Mouse (Mus musculus): ENCODE measurements around the gene Nfyc.
A peak's percentile ranks its signal among the peaks of the same experiment; 100 is the strongest.

The Nfyc gene

DNA sequence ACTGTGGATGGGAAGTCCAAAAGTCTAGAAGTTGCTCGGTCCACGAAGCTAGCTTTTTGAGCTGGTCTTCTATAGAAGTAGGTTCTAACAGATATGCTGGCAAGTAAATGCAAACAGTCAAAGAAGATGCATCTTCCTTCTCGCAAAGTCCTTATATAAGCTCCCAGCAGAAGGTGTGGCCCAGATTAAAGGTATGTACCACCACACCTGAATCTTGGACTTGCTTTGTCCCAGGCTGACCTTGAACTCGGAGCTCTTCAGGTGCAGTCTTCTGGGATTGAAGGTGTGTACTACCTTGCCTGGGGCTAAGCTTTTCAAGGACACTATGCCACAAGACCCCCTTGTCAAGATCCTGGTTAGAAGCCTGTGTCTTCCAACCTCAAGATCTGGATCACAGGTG, at the start of gene Nfyc:
Gene Nfyc, minus strand, starts transcription at position 101 of the 400 bp plus-strand sequence.
- no peak for DNase-seq (ENCODE audit: low spot score in 2 of 2)

DNA sequence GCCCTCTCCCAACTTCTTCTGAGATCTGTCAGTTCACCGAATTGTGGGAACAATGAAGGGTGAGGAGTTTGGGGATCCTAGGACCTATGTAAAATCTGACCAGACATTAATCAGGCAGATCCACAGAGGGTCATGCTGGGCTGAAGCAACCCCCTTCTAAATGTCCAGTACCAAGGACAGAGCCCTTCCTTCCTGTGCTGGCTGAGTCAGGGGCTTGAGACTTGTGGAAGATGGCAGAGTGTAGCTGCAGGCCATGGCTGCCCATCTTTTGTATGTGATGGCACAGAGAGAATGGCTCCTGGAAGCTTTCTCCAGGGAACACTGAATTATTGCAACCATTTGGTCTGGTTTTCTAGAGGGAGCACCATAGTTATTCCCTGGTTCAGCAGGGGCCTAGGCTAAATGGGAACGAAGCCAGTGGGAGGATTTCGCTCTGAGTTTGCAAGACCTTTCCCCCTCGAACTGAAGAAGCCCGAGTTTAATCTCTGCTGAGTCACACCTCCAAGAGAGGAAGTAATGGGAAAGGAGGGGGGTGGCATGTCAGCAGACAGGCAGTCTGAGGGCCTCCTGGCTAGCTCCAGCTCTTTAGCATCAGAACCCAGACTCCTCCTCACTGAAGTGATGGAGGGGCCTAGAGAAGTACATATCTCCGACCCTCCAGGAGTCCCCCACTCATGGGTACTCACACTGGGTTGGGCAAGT, 49.5 kb upstream of the Nfyc start:
- DNase-seq (ENCODE audit: low spot score in 2 of 2): no peak

DNA sequence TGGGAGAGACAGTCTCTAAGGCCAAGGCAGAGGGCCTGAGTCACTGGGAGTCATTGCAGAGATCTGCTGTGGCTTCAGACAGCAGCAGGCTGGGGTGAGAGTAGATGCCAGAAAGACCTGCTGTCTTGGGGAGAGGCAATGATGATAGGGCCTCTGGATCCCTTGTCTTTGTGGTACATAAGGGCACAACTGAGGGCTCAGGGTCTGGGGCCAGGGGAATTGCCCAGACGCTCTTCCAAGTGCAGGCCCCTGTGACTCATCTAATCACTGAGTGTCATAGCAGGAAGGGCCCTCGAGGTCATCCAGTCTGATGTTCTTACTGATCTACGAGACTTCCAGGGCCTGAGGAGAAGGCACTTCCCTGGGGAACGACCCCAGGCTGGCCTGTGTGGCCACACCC, 48.0 kb upstream of the Nfyc start:
- DNase-seq (ENCODE audit: low spot score in 2 of 2): no peak

DNA sequence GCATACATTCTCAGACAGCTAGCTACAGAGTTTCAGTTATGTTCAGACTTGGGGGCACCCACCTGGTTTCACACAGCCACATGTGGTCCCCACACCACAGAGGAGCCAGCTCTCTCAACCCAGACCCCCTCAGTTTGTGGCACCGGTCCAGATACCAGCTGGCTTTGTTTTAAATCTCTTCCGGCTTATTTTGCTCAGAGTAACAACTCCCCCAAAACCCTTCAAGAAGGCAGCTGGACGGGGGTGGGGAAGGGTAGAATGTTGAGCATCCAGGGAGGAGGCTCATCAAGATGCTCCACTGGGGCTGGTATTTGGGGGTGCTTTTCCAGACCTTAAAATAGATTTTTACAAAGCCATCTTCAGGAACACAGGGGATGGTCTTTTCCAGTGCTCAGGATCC, 47.4 kb upstream of the Nfyc start:
- DNase-seq (ENCODE audit: low spot score in 2 of 2): peak in 1 of 2 experiments; percentile 64

DNA sequence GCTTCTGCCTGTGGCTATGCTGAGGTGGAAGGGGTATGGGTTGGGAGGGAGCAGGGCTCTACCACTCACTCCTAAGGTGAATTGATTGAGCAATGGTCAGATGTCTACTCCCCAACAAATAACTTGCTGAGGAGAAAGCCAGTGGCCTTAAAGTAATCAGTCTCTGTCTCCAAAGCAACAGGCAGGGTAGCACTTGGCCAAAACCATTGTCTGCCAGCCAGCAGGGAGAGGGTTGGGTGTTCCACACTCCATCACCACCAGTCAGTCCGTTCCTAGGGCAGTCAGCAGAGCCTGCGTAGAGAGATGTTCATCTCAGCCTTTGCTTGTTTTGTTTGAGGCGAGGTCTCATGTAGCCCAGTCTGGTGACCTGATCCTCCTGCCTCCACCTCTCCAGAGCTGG, 44.6 kb upstream of the Nfyc start:
- no peak for DNase-seq (ENCODE audit: low spot score in 2 of 2)

DNA sequence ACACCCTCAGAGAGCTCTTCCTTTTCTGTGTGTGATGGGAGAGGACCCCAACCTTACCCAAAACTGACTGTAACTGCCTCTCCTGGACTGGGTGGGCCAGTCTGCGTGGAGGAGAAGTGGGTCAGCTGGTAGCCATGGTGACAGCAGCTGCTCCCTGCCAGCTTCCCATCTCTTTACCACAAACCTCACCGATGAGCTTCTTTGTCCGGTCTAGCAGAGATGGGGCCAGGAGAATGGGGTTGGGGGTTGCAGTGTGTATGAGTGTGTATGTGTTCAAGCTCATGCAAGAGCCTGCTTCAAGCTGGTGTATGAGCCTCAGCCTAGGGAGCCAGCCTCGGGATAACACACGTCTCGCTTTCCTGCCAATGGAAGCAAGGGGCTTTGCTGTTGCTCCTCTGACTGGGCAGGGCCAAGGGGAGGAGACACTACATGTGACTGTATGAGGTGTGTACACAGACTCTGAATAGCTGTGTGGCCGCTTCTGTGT, 38.9 kb upstream of the Nfyc start:
- DNase-seq (ENCODE audit: low spot score in 2 of 2): no peak

DNA sequence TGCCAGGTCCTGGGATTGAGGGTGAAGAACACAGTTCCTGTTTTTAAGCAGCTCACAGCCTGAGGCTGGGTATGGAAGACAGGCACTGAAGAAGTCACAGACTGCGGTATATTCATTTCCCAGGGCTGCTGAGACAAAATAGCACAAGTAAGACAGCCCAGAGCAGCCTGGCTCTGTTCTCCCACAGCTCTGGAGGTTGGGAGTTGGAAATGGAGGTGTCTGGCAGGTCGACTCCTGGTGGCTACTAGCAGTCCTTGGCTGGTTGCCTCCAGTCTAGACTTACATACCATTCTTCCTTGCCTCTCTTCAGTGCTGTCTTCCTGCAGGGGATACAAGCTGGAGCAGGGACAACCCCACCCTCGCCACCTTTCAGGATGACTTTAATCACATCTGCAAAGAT, 37.6 kb upstream of the Nfyc start:
- DNase-seq (ENCODE audit: low spot score in 2 of 2): no peak

DNA sequence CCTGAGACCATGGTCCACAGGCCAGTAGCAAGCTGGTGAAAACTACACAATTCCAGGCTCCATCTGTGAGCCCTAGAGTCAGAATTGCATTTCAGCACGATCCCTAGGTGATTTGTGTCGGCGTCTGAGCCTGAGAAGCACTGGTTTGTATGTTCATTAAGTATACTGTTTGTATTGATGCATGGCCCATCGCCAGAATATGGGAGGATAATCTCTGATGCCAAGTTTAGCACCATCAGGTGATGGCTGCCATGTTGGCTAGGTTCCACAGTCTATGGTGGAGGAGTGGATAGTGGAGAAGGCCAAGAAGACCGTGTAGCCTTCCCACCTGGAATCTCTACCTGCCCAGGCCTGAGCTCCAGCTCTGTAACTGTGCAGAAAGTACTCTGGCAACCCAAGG, 36.9 kb upstream of the Nfyc start:
- no peak for DNase-seq (ENCODE audit: low spot score in 2 of 2)

DNA sequence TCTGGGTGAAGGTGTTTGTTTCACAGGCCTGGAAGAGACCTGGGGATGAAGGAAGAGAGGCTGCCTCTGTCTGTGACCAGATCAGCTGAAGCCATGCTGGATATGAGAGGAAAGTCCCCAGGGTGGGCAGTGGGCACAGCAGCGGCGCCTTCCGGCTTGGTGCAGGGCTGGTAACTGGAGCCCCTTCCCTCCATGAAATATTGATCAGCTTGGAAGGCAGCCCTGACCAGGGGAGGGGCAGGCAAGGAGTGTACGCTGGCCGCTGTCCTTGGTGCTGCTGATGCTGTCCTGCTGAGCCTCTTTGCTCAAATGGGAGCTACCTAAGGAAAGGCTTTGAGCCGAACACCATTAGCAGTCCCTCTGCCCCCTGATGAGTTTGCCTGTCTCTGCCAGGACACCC, 34.8 kb upstream of the Nfyc start:
- no peak for DNase-seq (ENCODE audit: low spot score in 2 of 2)

DNA sequence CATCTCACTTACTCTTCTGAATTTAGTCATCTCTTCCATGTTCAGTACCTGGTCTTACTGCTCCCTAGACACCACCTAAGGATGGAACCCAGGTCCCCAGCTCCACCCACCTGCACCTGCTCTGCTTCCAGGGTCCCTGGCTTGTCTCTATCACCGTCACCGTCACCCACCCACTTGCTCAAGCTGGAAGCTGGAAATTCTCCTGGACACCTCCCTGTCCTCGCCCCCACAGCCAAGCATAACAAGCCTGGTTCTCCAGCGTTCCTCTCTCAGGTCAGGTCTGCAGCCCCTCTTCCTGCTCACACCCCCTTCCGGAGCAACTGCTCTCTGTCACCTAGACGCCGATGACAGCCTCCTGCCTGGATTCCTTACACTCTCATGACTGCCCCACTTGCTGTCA, 28.5 kb upstream of the Nfyc start:
- peak in 1 of 2 experiments; percentile 78 for DNase-seq (ENCODE audit: low spot score in 2 of 2)

DNA sequence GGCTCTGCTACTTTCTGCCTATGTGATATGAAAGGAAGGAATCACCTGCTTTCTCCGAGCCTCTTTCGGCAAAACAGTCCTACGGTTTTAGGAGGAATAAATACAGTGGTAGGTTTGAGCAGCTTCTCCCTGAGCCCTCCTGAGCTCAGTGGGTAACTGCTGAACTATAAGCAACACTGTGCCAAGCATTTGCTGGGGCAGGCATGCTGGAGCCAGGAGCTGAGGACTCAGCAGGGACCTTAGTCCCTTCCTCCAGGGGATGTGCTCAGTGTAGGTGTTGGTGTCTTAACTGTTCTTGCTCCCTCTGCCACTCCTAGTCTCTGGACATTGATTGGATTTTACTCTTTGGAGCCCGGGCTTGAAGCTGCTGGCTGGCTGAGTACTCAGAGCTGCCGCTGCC, 25.0 kb upstream of the Nfyc start:
- DNase-seq (ENCODE audit: low spot score in 2 of 2): no peak

DNA sequence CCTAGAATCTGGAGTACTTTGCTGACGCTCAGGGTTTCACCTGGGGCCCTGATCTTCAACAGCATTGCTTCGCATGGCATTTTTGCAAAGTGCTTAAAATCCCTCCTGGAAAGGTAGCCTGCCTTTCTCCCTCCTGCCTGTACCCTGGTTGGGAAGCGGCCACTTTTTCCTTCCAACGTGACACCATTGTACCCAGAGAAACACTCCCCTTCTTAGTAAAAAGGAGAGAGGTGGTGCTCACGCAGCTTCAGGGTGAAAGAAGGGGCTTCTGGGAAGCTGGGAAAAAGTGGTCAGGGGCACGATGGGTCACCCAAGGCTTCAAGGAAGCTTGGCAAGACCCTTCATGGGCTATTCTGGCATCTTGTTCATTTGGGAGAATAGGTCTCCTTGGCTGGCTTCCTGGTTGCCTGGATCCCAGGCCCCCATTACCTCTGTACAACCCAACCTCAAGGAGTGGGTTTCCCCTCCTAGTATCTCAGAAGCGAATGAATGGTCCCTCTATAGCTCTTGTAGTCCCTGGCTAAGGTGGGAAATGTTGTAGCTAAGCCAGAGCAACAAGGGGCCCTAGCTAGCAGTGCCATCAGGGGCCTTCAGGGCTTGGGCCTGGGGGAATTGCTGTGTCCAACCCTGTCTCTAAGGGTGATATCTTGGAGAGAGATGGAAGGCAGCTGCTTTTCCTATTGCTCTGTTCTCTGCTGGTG, 24.1 kb upstream of the Nfyc start:
- no peak for DNase-seq (ENCODE audit: low spot score in 2 of 2)

DNA sequence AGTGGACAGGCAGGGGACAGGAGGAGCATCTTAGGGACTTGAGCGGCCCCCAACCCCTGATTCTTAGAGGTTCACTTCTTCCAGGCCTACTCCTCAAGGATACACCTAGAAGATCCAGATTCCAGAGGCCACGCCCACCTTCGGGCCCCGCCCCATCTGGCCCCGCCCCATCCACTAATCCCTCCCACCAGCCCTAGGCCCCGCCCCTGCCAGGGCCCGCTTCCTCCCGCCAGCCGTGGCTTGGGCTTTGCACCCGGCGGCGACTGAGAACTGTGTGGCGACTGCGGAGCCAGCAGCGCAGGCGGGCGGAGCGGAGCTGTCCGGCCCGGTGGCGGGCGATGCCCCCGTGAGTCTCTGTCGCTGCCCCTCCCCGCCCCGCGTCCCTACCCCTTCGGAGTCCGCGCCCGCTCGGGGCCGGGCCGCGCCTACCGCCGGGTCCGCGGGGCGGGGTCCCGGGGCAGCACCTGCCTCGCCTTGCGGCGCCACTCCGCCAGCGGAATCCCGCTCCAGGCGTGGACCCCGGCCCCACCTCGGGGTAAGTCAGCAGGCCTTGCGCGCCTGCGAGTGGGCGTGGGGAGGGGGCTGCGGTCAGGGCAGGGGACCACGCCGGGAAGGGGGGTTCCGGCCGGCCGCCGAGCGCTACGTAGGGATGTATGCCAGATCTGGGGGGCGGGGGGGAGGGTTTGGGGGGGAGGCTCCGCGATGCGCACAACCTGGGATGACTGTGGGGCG, 23.4 kb upstream of the Nfyc start, which contains the start of gene Rims3:
Gene Rims3, plus strand, starts transcription at position 229 of the 732 bp plus-strand sequence.
- no peak for DNase-seq (ENCODE audit: low spot score in 2 of 2)

DNA sequence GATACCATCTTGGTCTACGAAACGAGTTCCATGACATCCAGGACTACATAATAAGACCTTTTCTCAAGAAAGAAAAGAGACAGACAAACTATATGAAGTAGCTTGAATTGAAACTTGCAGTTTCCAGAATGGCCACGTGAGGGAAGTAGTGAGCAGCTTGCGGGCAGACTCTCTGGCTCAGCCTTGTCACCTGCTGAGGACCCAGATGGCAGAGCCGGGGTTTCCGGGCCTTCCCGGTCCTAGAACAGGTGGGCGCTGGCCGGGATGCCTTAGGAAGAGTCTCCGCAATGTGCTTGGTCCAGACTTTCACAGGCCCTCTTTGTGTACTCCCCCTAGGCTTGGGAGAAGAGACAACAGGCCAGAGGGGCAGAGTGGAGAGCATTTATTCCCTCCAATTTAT, 19.6 kb upstream of the Nfyc start:
- peak in 1 of 2 experiments; percentile 75 for DNase-seq (ENCODE audit: low spot score in 2 of 2)

DNA sequence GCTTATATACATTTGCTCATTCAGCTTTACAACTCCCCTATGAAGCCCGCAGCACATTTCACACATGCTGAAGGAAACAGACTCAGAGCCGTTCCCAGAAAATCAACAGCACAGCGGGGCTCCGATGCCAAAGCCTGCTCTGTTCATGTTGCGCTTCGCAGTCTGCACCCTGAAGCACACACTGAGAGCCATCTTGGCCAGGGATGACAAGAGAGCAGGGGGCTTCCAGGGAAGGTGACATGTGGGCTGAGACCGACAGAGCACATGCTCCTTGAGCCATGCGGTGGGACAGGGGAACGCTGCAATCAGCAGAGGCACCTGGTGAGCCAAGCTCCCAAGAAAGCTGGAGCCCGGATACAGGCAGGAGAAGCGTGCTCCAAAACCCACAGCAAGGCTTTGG, 18.1 kb upstream of the Nfyc start:
- no peak for DNase-seq (ENCODE audit: low spot score in 2 of 2)

DNA sequence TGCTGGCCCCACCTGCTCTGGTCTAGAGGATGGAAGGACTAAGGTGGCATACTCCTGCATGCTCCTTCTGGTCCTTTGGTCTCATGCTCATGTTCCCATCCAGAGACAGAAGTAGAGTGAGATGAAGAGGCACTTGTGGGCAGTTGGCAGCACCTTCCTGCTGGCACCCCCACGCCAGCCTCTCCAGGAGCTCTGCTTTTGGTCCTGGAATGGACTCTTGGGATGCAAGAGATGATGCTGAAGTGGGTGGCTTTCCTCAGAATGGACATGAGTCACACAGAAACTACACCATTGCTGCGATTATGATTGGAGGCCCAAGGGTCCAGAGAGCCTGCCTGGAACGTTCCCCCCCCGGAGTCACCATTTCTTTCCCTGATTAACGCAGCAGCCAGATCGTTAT, 17.5 kb upstream of the Nfyc start:
- DNase-seq (ENCODE audit: low spot score in 2 of 2): no peak

DNA sequence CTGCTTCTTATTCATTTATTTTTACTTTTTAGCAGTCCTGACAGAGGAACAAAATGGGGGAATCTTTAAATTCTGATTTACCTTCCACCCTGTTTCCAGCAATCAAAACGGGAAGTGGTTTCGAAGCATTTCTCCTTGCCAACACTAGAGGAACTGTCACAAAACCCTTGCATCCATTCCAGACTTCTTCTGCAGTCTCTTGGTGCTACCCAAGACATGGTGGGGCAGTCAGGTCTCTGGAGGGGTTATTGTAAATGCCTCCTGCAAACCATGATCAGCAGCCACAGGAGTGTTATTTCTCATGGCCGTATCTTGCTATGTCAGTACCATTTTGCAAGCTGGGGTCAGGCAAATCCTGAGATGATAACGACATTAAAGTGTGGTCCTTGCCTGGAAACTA, 13.7 kb upstream of the Nfyc start:
- no peak for DNase-seq (ENCODE audit: low spot score in 2 of 2)

DNA sequence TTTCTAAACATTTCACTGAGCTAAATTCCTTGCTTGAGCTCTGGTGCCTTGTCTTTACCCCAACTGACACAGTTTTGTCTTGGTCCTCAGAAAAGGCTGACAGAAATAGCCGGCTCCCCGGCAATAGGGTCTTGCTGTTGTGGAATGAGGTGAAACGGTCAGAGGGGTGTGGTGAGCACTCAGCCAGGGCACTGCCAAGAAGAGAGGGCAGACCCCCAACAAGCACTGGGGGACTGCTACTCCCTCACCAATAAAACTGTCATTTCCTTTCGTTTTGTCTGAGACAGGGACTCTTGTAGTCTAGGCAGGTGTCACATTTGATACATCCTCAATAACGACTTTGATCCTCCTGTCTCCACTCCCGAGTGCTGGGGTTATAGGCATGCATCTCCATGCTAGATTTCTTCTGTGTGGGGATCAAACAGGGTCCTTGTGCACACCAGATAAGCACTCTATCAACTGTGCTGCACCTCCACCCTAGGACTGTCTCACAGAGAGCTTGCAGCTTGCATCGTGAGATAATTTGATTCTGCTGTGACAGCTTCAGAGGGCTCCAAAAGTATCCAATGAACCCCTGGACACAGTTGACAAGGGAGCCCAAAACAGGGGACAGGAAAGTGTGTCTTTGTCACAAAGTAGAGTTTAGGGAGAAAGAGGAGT, 13.2 kb upstream of the Nfyc start:
- DNase-seq (ENCODE audit: low spot score in 2 of 2): no peak

DNA sequence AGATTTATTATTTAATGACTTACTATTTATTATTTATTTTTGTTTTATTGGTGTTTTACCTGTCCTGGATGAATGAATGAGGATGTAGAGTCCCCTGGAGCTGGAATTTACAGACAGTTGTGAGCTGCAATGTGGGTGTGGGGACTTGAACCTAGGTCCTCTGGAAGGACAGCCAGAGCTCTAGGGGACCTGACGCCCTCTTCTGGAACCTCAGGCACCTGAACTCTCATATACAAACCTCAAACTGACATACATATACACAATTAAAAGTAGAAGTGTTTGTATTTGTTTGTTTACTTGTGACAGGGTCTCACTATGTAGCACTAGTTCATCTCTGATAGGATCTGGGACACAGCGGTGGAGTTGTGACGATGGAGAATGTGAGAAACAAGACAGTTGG, 10.0 kb upstream of the Nfyc start:
- DNase-seq (ENCODE audit: low spot score in 2 of 2): no peak

DNA sequence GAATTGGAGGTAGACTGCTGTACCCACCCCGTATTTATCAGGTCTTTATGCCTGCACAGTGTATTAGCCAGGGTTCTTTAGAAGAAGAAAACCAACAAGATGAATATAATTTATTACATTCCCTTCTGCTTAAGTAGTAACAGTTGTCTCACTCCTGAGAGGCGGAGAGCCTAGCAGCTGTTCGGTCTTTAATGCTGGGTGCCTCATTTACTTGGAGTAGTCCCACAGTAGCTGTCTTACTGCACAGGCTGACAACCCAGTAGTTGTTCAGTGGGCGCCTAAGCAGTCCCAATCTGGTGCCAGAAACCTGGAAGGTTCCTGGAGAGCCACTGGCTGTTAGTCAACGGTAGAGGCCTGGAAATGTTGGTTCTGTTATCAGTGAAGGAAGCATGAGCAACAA, 605 bp downstream of the Nfyc start:
- DNase-seq (ENCODE audit: low spot score in 2 of 2): no peak

DNA sequence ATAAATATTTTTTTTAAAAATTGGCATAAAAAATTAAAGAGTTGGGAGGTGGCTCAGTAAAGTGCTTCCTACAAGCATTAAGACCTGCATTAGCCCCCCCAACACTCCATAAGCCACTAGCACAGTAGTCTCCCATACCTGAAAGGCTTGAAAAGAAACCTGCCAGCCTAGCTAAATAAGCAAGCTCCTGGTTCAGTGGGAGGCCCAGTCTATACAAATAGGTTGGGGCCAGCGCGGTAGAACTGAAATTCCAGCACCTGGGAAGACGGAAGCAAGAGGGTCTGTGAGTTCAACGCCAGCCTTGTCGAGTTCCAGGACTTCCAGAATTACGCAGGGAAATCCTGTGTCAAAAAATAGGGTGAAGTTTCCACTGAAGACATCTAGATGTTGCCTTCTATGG, 5.0 kb downstream of the Nfyc start:
- no peak for DNase-seq (ENCODE audit: low spot score in 2 of 2)
